Mouse (Mus musculus) kidney, adult 2 months (tissue): ENCODE measurements around the gene Thra. TPM values are rescaled to one million over a fixed set of nuclear protein-coding genes. Genes with fewer than 3 reads are reported as not detected.
A peak's percentile ranks its signal among the peaks of the same experiment; 100 is the strongest.
"Not testable (repeated sequence)": the region's sequence is repeated elsewhere in the genome, so short reads cannot be mapped to it uniquely, and the experiment has no call there.

ENCODE experiments used
- DNase-seq: peaks from one replicate; pipeline ENCODE4 v3.0.0; 2021
- H3K27ac ChIP-seq: fragments of 200-500 bp; 2 replicates; pipeline ENCODE4 v1.5.1; 2012; ENCODE audit warnings: low read depth, low read length, control low read depth, inconsistent platforms; ENCODE audit not compliant: insufficient read depth
- H3K27me3 ChIP-seq: fragments of 200-500 bp; replicated peaks from 2 replicates; pipeline ENCODE4 v1.6.1; 2012; ENCODE audit warnings: mild to moderate bottlenecking, moderate library complexity, low read length, inconsistent platforms; ENCODE audit not compliant: control insufficient read depth, insufficient read depth
- H3K36me3 ChIP-seq: fragments of 200-500 bp; 2 replicates; pipeline ENCODE4 v1.6.1; 2012; ENCODE audit warnings: mild to moderate bottlenecking, moderate library complexity, low read length, inconsistent platforms; ENCODE audit not compliant: control insufficient read depth, insufficient read depth
- H3K4me1 ChIP-seq: fragments of 200-500 bp; 2 replicates; pipeline ENCODE4 v1.6.1; 2011; ENCODE audit warnings: low read length; ENCODE audit not compliant: control insufficient read depth, insufficient read depth
- H3K4me3 ChIP-seq: fragments of 200-500 bp; 2 replicates; pipeline ENCODE4 v1.5.1; 2011; ENCODE audit warnings: mild to moderate bottlenecking, low read depth, low read length, control low read depth; ENCODE audit not compliant: insufficient read depth
- CTCF ChIP-seq: fragments of 200-500 bp; conservative IDR thresholded peaks from 2 replicates; pipeline ENCODE4 v1.5.1; 2011; ENCODE audit warnings: low read depth, mild to moderate bottlenecking, control low read depth, low read length, moderate library complexity, mixed read lengths; ENCODE audit not compliant: insufficient read depth, insufficient read length
- POLR2A ChIP-seq: fragments of 200-500 bp; IDR thresholded peaks from one replicate; pipeline ENCODE4 v1.6.1; 2011; ENCODE audit warnings: low read depth, low read length, control low read depth
- WGBS: fragments of 180-500 bp; shearing (Covaris S2); methylation state at CpG from one replicate; pipeline ENCODE4 v1.1.7; 2018; 5-methylcytosine and 5-hydroxymethylcytosine counted together
- polyA plus RNA-seq: library from polyadenylated mRNA; depleted of rRNA; stranded (reverse); fragments of >200 nt; gene quantifications from 2 replicates; pipeline ENCODE4 v1.2.3, GENCODE M21; 2012

The Thra gene
- polyA plus RNA-seq, 1 experiment: 92.7 TPM

GRCm38 (mm10) chr11:98731134-98731533 lies 9.3 kb upstream of the Thra start:
- 0 out of 2 replicates have a peak overlapping the region, but pooled peaks have one; percentile 22 for H3K27ac ChIP-seq
- 60% methylated on average over 5 of the region's 5 CpGs for WGBS
- H3K27me3 ChIP-seq: no peaks in the 10 kb centered on the region
- H3K36me3 ChIP-seq: no peaks in the 10 kb centered on the region
- TF ChIP-seq POLR2A (no peak), CTCF (no peak)
- H3K4me3 ChIP-seq: no peak overlapping the region
- DNase-seq: peak; percentile 33
- peaks cover 7% of the 10 kb centered on the region for H3K4me1 ChIP-seq

GRCm38 (mm10) chr11:98734020-98734419 lies 6.4 kb upstream of the Thra start:
- Histone ChIP-seq H3K4me1 (no peaks in the 10 kb centered on the region; the same call in 1 of the 2 replicates), H3K36me3 (no peaks in the 10 kb centered on the region), H3K4me3 (no peak overlapping the region), H3K27me3 (no peaks in the 10 kb centered on the region), H3K27ac (no peak overlapping the region)
- TF ChIP-seq POLR2A: no peak
- peak; percentile 34; the same call in 1 of the 2 replicates for TF ChIP-seq CTCF
- WGBS: 78% methylated on average over 3 of the region's 3 CpGs
- no peak for DNase-seq

GRCm38 (mm10) chr11:98735111-98735510 lies 5.3 kb upstream of the Thra start:
- H3K27ac ChIP-seq: no peak overlapping the region
- TF ChIP-seq POLR2A (no peak), CTCF (no peak)
- DNase-seq: no peak
- 96% methylated on average over 4 of the region's 4 CpGs for WGBS
- no peak overlapping the region for H3K4me3 ChIP-seq
- H3K27me3 ChIP-seq: no peaks in the 10 kb centered on the region
- H3K36me3 ChIP-seq: no peaks in the 10 kb centered on the region
- 0 out of 2 replicates have a peak, but pooled peaks cover under 1% of the 10 kb centered on the region for H3K4me1 ChIP-seq

GRCm38 (mm10) chr11:98736176-98736575 lies 4.3 kb upstream of the Thra start:
- Histone ChIP-seq H3K27me3 (no peaks in the 10 kb centered on the region), H3K4me3 (no peak overlapping the region), H3K4me1 (peaks cover 8% of the 10 kb centered on the region; the same call in 1 of the 2 replicates), H3K27ac (no peak overlapping the region), H3K36me3 (no peaks in the 10 kb centered on the region)
- 79% methylated on average over 1 of the region's 1 CpGs for WGBS
- TF ChIP-seq CTCF (no peak), POLR2A (no peak)
- DNase-seq: no peak

GRCm38 (mm10) chr11:98737220-98737619 lies 3.2 kb upstream of the Thra start:
- not testable (repeated sequence) for H3K4me1 ChIP-seq, DNase-seq, H3K36me3 ChIP-seq, H3K4me3 ChIP-seq, H3K27ac ChIP-seq, H3K27me3 ChIP-seq
- WGBS: 97% methylated on average over 2 of the region's 2 CpGs

- TF ChIP-seq POLR2A (no peak), CTCF (no peak)
- Histone ChIP-seq H3K27ac (no peak overlapping the region), H3K4me3 (no peak overlapping the region), H3K4me1 (peaks cover 16% of the 10 kb centered on the region), H3K36me3 (no peaks in the 10 kb centered on the region), H3K27me3 (no peaks in the 10 kb centered on the region)
- WGBS: 74% methylated on average over 4 of the region's 4 CpGs
- no peak for DNase-seq
Measured at GRCm38 (mm10) chr11:98738428-98738911, 2.0 kb upstream of the Thra start.

GRCm38 (mm10) chr11:98738925-98739324 lies 1.5 kb upstream of the Thra start:
- TF ChIP-seq CTCF (no peak), POLR2A (no peak)
- no peak for DNase-seq
- Histone ChIP-seq H3K27me3 (no peaks in the 10 kb centered on the region), H3K4me1 (peaks cover 21% of the 10 kb centered on the region), H3K27ac (no peak overlapping the region), H3K36me3 (no peaks in the 10 kb centered on the region), H3K4me3 (no peak overlapping the region)
- 81% methylated on average over 9 of the region's 9 CpGs for WGBS
